Mouse (Mus musculus) right cerebral cortex, adult 2 months (tissue): ENCODE results near the gene Meis1.
A peak's percentile ranks its signal among the peaks of the same experiment; 100 is the strongest.

Experiments
- DNase-seq, 2 experiments: peaks; one replicate each; pipeline ENCODE4 v3.0.0; 2021 to 2022; ENCODE audit warnings: low spot score in 2 of 2

The Meis1 gene

DNA sequence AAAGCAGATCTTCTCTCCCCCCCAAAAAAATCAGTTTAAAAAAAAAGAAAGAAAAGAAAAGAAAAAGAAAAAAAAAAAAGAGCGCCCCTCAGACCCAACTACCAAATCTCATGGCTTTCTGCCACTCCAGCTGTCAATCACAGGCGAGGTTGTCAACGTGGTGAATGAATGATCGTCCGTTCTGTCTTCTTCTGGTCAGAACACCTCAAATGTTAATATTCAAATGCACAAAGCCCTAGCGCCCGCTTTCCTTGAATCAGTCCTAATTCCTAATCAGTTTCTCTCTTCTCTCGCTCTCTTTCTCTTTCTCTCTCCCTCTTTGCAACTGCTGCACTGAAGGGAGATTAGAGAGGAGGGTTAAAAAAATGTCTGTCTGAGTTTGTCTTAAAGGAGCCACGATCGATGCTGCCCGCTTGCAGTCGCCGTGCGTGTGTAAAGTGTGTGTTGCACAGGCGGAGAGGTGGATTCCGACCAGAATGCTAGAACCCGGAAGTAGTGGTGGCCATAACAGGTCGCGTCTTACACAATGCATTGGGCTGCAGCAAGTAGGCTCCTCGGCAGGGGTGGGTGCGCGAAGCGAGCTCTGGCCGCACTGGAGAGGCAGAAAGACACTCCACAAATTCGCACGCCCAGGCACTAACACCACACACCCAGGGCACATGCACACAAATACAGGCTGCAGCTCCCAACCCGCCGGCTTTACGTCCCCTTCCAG, at the start of gene Meis1:
Gene Meis1 (minus strand): TSS at position 497 of the 715 bp plus-strand sequence.
- peak; percentile 79 to 85 for DNase-seq

DNA sequence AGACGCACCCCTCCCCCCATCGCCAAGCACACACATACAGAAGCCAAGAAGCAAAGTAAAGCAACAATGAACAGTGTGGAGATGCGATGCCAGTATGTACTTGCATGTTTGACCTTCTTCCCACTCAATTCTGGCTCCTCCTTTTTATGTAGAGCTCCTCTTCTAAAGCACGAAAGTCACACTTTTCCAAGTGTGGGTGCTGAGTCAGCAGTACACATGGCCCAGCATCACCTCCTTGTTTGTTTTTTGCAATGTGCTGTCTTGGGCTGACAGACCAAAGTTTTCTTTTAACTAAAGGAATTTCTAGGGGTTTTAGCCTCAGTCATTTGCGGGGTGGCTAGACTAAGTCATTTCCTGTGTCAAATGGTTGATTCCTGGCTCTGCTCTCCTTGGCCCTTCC, 48.5 kb upstream of the Meis1 start:
- no peak for DNase-seq

- DNase-seq = no peak
These were observed 30.5 kb upstream of the Meis1 start for GRCm38 (mm10) chr11:19049276-19049675.

- no peak for DNase-seq
These were observed 17.9 kb upstream of the Meis1 start for GRCm38 (mm10) chr11:19036595-19037166.

GRCm38 (mm10) chr11:19026581-19027561, 8.1 kb upstream of the Meis1 start:
- peak in 1 of 2 experiments; percentile 15 for DNase-seq

GRCm38 (mm10) chr11:19025976-19026520, 7.3 kb upstream of the Meis1 start:
- DNase-seq = no peak

- DNase-seq = peak in 1 of 2 experiments; percentile 38
These were observed 5.9 kb upstream of the Meis1 start for GRCm38 (mm10) chr11:19024496-19025265.

DNA sequence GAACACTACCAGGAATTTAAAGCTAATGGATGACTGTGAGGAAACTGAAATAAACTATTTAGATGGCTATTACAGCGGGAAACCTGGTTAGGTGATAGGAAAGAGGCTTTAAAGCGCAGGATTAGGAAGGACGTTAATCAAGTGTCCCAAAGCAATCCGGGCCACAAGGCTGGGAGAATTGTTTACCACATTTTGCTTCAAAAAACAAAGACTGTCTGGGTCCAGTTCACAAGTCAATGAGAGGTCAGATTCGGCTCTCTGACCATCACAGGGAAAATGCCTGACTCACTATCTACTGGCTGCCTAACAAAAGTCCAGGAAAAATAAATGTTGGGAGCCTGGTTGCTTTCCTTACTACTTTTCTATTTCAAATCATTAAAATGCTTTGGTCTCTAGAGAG, 4.6 kb upstream of the Meis1 start:
- DNase-seq = no peak

DNA sequence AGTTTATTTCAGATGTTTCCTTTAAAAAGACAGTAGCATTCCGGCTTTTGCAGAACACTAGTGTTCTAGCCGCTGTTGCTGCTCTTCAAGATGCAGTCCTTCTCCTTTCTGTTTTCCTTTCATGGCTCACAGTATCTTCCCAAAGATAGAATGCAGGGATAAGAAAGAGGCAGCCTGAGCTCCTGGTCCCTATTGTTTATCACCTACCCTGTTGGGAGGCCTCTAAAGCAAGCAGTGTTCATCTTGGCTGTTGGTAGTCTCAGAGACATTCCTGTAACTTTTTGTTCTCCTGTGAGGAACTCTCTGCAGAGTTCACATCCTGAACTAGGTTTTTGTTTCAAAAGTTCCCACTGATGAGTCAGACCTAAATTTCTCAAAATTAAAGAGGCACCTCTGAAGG, 3.8 kb upstream of the Meis1 start:
- DNase-seq = no peak

- peak in 1 of 2 experiments; percentile 17 for DNase-seq
These were observed 2.3 kb upstream of the Meis1 start for GRCm38 (mm10) chr11:19020951-19021710.

GRCm38 (mm10) chr11:19020371-19020824, 1.6 kb upstream of the Meis1 start:
- DNase-seq = peak; percentile 84 to 91

GRCm38 (mm10) chr11:19019204-19020171, 703 bp upstream of the Meis1 start:
- DNase-seq = peak; percentile 34 to 37

DNA sequence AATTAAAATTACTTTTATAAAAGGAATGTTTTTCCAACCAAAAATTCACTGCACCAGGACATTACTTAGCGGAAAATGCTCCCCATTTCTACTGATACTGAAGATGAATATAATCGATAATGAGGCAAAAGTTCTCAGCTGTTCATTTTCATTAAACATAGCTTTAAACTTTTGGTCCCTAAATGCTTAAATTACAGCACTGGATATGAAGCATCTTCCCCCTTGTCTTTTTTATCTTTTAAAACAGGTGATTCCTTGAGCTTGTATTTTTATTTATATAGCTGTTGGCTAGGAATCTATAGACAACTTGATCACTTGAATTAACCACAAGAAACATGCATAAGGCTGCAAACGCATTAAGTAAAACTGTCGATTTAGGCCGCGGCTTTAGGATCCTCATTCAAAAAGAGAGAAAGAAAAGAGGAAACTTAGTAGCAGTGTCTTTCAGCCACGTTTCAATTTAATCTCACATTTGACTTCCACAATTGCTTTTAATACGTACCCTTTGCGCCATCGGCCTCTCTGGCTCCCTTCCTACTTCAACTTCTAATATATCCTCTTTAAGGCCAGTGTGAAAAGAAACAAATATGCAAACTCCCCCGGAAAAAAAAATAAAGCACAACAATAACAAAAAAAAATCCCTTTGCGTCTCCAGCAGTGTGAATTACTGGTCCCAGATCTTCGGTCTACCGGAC, 919 bp downstream of the Meis1 start:
- DNase-seq = no peak

GRCm38 (mm10) chr11:19017262-19017661, 1.5 kb downstream of the Meis1 start:
- DNase-seq = no peak

DNA sequence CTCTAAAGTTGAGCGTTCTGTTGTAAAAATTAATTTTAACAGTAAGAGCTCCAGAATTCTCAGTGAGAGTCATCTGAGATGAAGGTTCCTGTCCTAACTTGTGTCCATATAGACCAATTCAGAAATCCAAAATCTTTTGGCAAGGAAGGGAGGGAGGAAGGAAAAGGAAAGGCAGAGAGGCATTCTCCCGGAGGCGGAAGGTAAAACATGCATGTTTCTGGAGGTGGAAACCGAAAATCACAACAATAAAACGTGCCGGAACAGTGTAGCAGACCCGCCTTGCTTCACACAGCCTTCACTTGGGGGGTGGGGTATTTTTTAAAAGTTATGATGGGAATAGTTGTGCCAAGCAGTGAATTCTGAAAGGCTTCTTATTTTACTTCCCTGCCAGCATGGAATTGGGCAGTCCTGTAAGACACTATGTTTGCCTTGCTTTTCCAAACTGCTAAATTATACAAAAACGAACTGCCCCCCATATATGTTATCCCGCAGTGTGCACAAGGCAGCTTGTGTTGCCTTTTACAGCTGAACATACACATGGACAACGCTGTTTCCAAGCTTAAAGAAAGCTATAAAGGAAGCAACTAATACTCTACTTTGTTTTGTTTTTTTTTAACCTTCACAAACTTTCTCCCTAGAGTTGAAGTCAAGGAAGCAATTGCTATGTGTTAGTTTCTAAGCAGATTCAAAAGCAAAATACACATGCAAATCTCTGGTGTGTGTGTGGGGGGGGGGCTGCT, 2.1 kb downstream of the Meis1 start:
- DNase-seq = no peak

- peak in 1 of 2 experiments; percentile 10 for DNase-seq
These were observed 2.9 kb downstream of the Meis1 start for GRCm38 (mm10) chr11:19015731-19016461.

DNA sequence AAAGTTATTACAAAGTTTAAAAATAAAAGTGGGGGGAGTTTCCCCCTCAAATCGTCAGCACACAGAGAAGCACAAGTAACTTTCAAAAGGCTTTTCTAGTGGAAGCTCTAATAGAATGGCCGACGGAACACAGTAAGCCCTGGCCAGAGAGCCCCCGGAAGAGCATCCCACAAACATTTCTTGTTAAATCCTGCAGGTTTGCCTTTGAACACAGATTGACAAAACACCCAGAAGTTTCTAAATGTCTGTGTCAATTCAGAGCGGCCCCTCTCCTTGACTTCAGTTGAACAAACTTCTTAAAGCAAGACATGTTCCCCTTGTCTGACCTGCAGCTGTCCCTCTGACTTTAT, 3.4 kb downstream of the Meis1 start:
- DNase-seq = no peak
